In the genomic region with DNA sequence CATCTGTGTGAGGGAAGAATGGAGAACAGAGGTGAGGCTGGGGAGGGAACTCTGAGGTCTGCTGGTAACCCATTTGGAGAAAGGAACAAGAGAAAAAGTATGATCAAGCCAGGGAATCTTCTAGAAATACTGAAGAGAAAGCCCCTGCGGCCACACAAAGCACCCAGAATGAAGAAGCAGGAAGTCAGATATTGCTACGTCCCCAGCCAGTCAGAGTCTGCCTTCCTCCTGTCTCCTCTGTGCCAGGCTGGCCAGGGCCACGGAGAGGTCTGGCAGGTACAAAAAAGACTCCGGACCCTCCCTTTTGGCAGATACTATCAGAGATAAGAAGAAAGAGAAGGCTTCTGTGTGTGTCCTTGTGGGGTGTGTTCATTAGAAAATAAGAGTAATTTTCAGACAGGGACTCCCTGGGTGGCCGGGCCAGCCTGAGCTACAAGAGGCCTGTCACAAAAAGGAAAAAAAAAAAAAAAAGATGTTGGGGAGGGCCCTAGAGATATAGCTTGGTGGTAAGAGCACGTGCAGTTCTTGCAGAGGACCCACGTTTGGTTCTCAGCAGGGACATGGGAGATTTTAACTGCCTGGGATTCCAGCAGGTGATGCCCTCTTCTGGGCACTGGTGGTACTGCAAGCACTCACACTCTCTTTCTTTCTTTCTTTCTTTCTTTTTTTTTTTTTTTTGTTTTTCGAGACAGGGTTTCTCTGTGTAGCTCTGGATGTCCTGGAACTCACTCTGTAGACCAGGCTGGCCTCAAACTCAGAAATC, we compare ENCODE assay signal across 8 mouse cellular contexts. TPM values are rescaled to one million over a fixed set of nuclear protein-coding genes. Genes with fewer than 3 reads are reported as not detected.
DNase-seq lines count a peak whose midpoint lies in the region; ATAC-seq lines count a peak whose summit lies in the region.

No protein-coding gene starts in this region.

- H3K27me3 ChIP-seq in hindbrain, embryonic 10.5 days (ENCODE audit: insufficient read depth, poor library complexity, severe bottlenecking): no peaks in the 10 kb centered on the region
- H3K27me3 ChIP-seq in hindbrain, embryonic 12.5 days: no peaks in the 10 kb centered on the region

- peaks cover 11% of the 10 kb centered on the region; the same call in 1 of the 2 replicates for H3K4me1 ChIP-seq in hindbrain, embryonic 10.5 days (replicated peaks)
- H3K4me1 ChIP-seq in hindbrain, embryonic 12.5 days: no peaks in the 10 kb centered on the region

- 57% methylated on average over 8 of the region's 8 CpGs for WGBS in hindbrain, embryonic 10.5 days
- WGBS in hindbrain, embryonic 12.5 days: 57% methylated on average over 8 of the region's 8 CpGs

- no peaks in the 10 kb centered on the region for H3K36me3 ChIP-seq in hindbrain, embryonic 10.5 days
- no peaks in the 10 kb centered on the region for H3K36me3 ChIP-seq in hindbrain, embryonic 12.5 days

- no peaks in the 10 kb centered on the region for H3K9me3 ChIP-seq in hindbrain, embryonic 10.5 days
- no peaks in the 10 kb centered on the region for H3K9me3 ChIP-seq in hindbrain, embryonic 12.5 days (replicated peaks)

- no peak overlapping the region for H3K9ac ChIP-seq in hindbrain, embryonic 12.5 days

- no peak overlapping the region for H3K4me3 ChIP-seq in hindbrain, embryonic 10.5 days
- H3K4me3 ChIP-seq in hindbrain, embryonic 12.5 days: no peak overlapping the region

- peak; percentile 49 for DNase-seq in hindbrain, embryonic 10.5 days (ENCODE audit: low spot score)
- peak; percentile 75 to 76 for DNase-seq in B cell, adult 2 months
- DNase-seq in NIH3T3 (ENCODE audit: low read depth): peak; percentile 77
- peak; percentile 73 for DNase-seq in retina, postnatal 1 day
- DNase-seq in layer of hippocampus, postnatal 10 days (ENCODE audit: low spot score in 2 of 2): no peak
- no peak for DNase-seq in ovary, postnatal 36 days (ENCODE audit: low spot score)

- H3K4me2 ChIP-seq in hindbrain, embryonic 12.5 days (replicated peaks): no peak overlapping the region

- no peak for ATAC-seq in hindbrain, embryonic 12.5 days (ENCODE audit: low FRiP score)
- ATAC-seq in granulocyte monocyte progenitor cell, adult 5-6 weeks (replicated peaks; ENCODE audit: poor library complexity, severe bottlenecking): peak; percentile 25

- H3K27ac ChIP-seq in hindbrain, embryonic 10.5 days: 0 out of 2 replicates have a peak overlapping the region, but pooled peaks have one; percentile 9
- H3K27ac ChIP-seq in hindbrain, embryonic 12.5 days: no peak overlapping the region

RNA-seq across cellular contexts. Expression of gene Ccdc63, which starts 1.8 kb away (rescaled TPM):
- polyA plus RNA-seq in hindbrain, embryonic 10.5 days (2016; fragmentation: Nextera tagmentation; extraction: Ambion mirVana): 0.12 TPM in 1 of 2 replicates, not detected in the other
- polyA plus RNA-seq in hindbrain, embryonic 12.5 days (2016; fragmentation: Nextera tagmentation; extraction: Ambion mirVana): not detected in 2 replicates
- 1.1 and 2.0 TPM in 2 replicates for total RNA-seq in granulocyte monocyte progenitor cell, adult 5-6 weeks (2014; fragmentation: Nextera tagmentation)
- total RNA-seq in granulocyte monocyte progenitor cell, adult 5-6 weeks (2017): 0.60 TPM in 1 of 2 replicates, not detected in the other
- 1 to 10 TPM in 1 of 2 experiments, under 1 TPM in 1; 0.78 to 1.8 TPM for total RNA-seq in layer of hippocampus, postnatal 10 days (2021)

RNA-seq across cellular contexts. Expression of gene Ppp1cc, which starts 15.7 kb away (rescaled TPM):
- polyA plus RNA-seq in hindbrain, embryonic 10.5 days (2016; fragmentation: Nextera tagmentation; extraction: Ambion mirVana): 311 and 319 TPM in 2 replicates
- 286 and 293 TPM in 2 replicates for polyA plus RNA-seq in hindbrain, embryonic 12.5 days (2016; fragmentation: Nextera tagmentation; extraction: Ambion mirVana)
- total RNA-seq in granulocyte monocyte progenitor cell, adult 5-6 weeks (2014; fragmentation: Nextera tagmentation): 284 and 366 TPM in 2 replicates
- 247 and 254 TPM in 2 replicates for total RNA-seq in granulocyte monocyte progenitor cell, adult 5-6 weeks (2017)
- 100 to 1,000 TPM; 190 to 196 TPM for total RNA-seq in layer of hippocampus, postnatal 10 days (2021)

RNA-seq across cellular contexts. Expression of gene Myl2, which starts 41.7 kb away (rescaled TPM):
- polyA plus RNA-seq in hindbrain, embryonic 10.5 days (2016; fragmentation: Nextera tagmentation; extraction: Ambion mirVana): 0.59 and 1.4 TPM in 2 replicates
- 2.5 and 3.0 TPM in 2 replicates for polyA plus RNA-seq in hindbrain, embryonic 12.5 days (2016; fragmentation: Nextera tagmentation; extraction: Ambion mirVana)
- total RNA-seq in granulocyte monocyte progenitor cell, adult 5-6 weeks (2014; fragmentation: Nextera tagmentation): not detected in 2 replicates
- total RNA-seq in granulocyte monocyte progenitor cell, adult 5-6 weeks (2017): not detected in 2 replicates
- total RNA-seq in layer of hippocampus, postnatal 10 days (2021): not detected

Comparison
In these comparisons a context has a peak if more than half of its experiments do, and no peak if none do; other contexts are left out.
1. DNase-seq: peak in hindbrain, embryonic 10.5 days (single experiment), B cell, adult 2 months (2 of 2), NIH3T3 (single experiment) and retina, postnatal 1 day (single experiment); none in layer of hippocampus, postnatal 10 days (0 of 2) and ovary, postnatal 36 days (single experiment).